Mouse (Mus musculus) retina, postnatal 7 days (tissue): Measurements from ENCODE around the gene Lad1.
A peak's percentile ranks its signal among the peaks of the same experiment; 100 is the strongest.

Source experiments
- DNase-seq: peaks from one replicate; pipeline ENCODE4 v3.0.0-alpha.2; 2012; ENCODE audit warnings: low read depth, low spot score

Lad1 gene

GRCm38 (mm10) chr1:135882385-135883109, 64.1 kb downstream of the Lad1 start:
- DNase-seq, result peak; percentile 38
